Mouse (Mus musculus) lung, embryonic 14.5 days (tissue): ENCODE data around the gene Kcnma1. TPM values are rescaled to one million over a fixed set of nuclear protein-coding genes. Genes with fewer than 3 reads are reported as not detected.
A peak's percentile ranks its signal among the peaks of the same experiment; 100 is the strongest.

Experiments
- ATAC-seq: fragments of 200-750 bp; cut with Nextera tagmentation; 2 replicates; pipeline ENCODE4 v1.8.0; 2017; ENCODE audit warnings: mild to moderate bottlenecking, moderate TSS enrichment, moderate library complexity; ENCODE audit not compliant: insufficient read depth
- DNase-seq: peaks from one replicate; pipeline ENCODE4 v3.0.0-alpha.2; 2015
- H3K27ac ChIP-seq: fragments of 300-500 bp; sonication (generic); 2 replicates; pipeline ENCODE4 v1.5.1; 2014; ENCODE audit warnings: low read depth, mild to moderate bottlenecking, moderate library complexity
- H3K27me3 ChIP-seq: fragments of 300-500 bp; sonication (generic); 2 replicates; pipeline ENCODE4 v1.6.1; 2014; ENCODE audit warnings: low read length, control low read depth; ENCODE audit not compliant: insufficient read depth
- H3K36me3 ChIP-seq: fragments of 300-500 bp; sonication (generic); 2 replicates; pipeline ENCODE4 v1.6.1; 2014; ENCODE audit warnings: control low read depth; ENCODE audit not compliant: insufficient read depth
- H3K4me1 ChIP-seq: fragments of 300-500 bp; sonication (generic); 2 replicates; pipeline ENCODE4 v1.6.1; 2014; ENCODE audit warnings: antibody characterized with exemption, control low read depth; ENCODE audit not compliant: insufficient read depth
- H3K4me2 ChIP-seq: fragments of 300-500 bp; sonication (generic); 2 replicates; pipeline ENCODE4 v1.6.1; 2014; ENCODE audit warnings: mild to moderate bottlenecking
- H3K4me3 ChIP-seq: fragments of 300-500 bp; sonication (generic); 2 replicates; pipeline ENCODE4 v1.5.1; 2014; ENCODE audit warnings: low read depth, low read length
- H3K9ac ChIP-seq: fragments of 300-500 bp; sonication (generic); 2 replicates; pipeline ENCODE4 v1.6.1; 2014
- H3K9me3 ChIP-seq: fragments of 300-500 bp; sonication (generic); 2 replicates; pipeline ENCODE4 v1.6.1; 2016; ENCODE audit warnings: low read depth, low read length, control low read depth
- CTCF ChIP-seq: IDR thresholded peaks from 2 replicates; pipeline ENCODE4 v1.5.1; 2016; ENCODE audit warnings: antibody characterized with exemption, low read depth
- WGBS: fragments of 180-500 bp; shearing (Covaris S2); extraction: QIAGEN DNeasy Blood & Tissue Kit; methylation state at CpG from one replicate; pipeline ENCODE4 v1.1.7; 2014; 5-methylcytosine and 5-hydroxymethylcytosine counted together
- polyA plus RNA-seq: library from polyadenylated mRNA; unstranded; fragments of >200 nt; fragmentation: Nextera tagmentation; extraction: Ambion mirVana; gene quantifications from 2 replicates; pipeline ENCODE4 v1.2.1, GENCODE M21; 2014

The Kcnma1 gene
- polyA plus RNA-seq, 1 experiment from 2014 or later, result 1.5 TPM

DNA sequence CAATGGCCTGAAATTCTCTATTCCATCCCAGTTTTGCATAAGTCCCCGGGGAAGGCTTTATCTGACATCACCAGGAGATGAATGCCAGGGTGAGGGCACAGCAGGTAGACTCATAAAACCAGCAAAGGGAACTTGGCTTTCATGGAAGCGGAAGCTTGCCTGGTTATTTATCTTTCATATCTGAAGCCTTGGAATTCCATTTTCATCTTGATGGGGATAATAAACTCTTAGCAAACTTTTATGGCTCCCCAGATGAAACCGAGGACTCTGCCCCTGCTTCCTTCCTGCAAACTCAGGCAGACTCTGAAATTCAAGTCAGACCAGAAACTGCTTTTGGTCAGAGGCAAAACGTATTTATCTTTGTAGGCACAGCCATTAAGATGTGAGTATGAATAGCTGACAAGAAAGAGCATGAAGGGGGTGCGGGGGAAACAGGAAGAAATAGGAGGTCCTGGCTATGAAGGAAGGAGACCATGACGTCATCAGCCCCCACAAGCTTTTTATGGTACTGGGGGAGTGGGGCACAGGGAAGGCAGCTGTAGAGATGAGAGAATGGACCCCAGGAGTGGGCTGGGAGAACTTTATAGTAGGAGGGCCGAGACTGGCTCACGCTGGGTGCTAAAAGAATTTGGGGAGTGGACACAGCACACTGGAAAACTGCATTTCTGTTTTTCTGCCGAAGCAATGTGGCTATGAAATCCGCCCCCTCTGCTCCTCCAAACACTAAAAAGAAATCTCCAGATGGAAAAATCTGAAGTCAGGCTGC, 228.2 kb downstream of the Kcnma1 start:
- no peaks in the 10 kb centered on the region for H3K27me3 ChIP-seq
- H3K4me3 ChIP-seq, result no peak overlapping the region
- no peak overlapping the region for H3K27ac ChIP-seq
- ATAC-seq, result no peak
- H3K4me1 ChIP-seq, result no peaks in the 10 kb centered on the region
- no peak overlapping the region for H3K9ac ChIP-seq
- 30% methylated on average over 10 of the region's 10 CpGs for WGBS
- H3K36me3 ChIP-seq, result no peaks in the 10 kb centered on the region
- H3K9me3 ChIP-seq, result no peaks in the 10 kb centered on the region
- DNase-seq, result peak; percentile 16
- no peak for TF ChIP-seq CTCF
- no peak overlapping the region for H3K4me2 ChIP-seq

DNA sequence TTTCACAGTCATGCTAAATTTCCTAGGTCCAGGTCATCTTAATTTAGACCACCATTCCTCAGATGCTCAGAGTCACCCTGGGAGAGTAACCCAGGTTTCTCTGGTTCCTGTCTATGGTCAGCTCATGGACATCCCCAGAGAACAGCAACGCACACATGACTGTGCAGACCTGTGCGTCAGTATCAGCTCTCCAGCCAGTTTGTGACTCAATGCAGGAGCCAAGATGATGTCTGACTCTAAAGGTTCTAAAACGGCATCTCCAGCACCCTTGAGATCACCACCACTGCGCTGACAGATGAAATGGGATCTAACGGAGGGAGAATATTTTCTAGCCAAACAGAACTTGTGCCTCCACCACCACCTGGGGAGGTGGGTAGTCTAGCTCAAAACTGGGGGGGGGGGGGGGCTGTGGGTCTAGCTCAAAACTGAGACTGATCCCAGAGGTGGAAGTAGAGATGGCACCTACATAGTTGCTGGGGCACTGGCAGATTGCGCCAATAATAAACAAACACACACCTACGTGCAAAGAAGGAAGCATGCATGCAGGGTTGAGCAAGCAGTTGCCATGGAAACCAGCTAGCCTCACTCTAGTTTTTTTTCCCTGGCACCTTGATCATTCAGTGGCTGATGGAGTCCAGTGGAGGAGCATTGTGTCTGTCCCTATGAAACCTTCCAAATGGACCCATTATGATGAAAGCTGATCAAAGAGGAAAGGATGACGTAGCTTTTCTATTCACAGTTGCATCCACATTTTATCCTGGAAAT, 231.3 kb downstream of the Kcnma1 start:
- DNase-seq, result peak; percentile 32
- ATAC-seq, result no peak
- no peaks in the 10 kb centered on the region for H3K36me3 ChIP-seq
- H3K4me3 ChIP-seq, result no peak overlapping the region
- TF ChIP-seq CTCF, result no peak
- H3K9ac ChIP-seq, result no peak overlapping the region
- 69% methylated on average over 8 of the region's 8 CpGs for WGBS
- H3K27me3 ChIP-seq, result no peaks in the 10 kb centered on the region
- no peaks in the 10 kb centered on the region for H3K9me3 ChIP-seq
- no peak overlapping the region for H3K4me2 ChIP-seq
- no peaks in the 10 kb centered on the region for H3K4me1 ChIP-seq
- H3K27ac ChIP-seq, result no peak overlapping the region

GRCm38 (mm10) chr14:23774542-23774941, 239.7 kb downstream of the Kcnma1 start:
- Histone ChIP-seq H3K4me1 (no peaks in the 10 kb centered on the region), H3K27me3 (no peaks in the 10 kb centered on the region), H3K36me3 (no peaks in the 10 kb centered on the region), H3K4me2 (no peak overlapping the region), H3K9me3 (no peaks in the 10 kb centered on the region), H3K4me3 (no peak overlapping the region), H3K27ac (no peak overlapping the region), H3K9ac (no peak overlapping the region)
- ATAC-seq, result no peak
- TF ChIP-seq CTCF, result no peak
- WGBS, result 63% methylated on average over 2 of the region's 2 CpGs
- DNase-seq, result no peak

GRCm38 (mm10) chr14:23772685-23773084, 241.6 kb downstream of the Kcnma1 start:
- H3K9me3 ChIP-seq, result no peaks in the 10 kb centered on the region
- no peaks in the 10 kb centered on the region for H3K27me3 ChIP-seq
- ATAC-seq (no peak), DNase-seq (no peak)
- H3K4me2 ChIP-seq, result no peak overlapping the region
- WGBS, result 64% methylated on average over 3 of the region's 3 CpGs
- TF ChIP-seq CTCF, result no peak
- no peak overlapping the region for H3K4me3 ChIP-seq
- no peaks in the 10 kb centered on the region for H3K36me3 ChIP-seq
- no peak overlapping the region for H3K27ac ChIP-seq
- H3K4me1 ChIP-seq, result no peaks in the 10 kb centered on the region
- H3K9ac ChIP-seq, result no peak overlapping the region

DNA sequence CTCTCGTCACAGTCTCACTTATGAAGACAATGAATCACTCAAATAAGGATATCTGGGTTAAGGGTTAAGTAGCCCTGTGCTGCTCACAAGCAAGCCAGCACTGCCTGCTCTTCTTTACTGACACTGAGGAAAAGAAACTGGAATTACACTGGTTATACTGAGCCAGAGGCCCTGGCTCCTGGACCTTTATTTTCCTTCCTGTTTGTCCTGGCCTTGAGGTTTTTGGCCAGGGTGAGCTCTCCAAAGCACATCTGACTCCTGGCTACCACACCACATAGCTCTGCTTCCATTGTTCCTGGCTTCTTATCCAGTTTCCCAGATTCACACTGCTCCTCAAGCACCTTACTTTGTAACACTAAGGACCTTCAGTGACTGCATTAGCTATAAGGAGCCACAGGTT, 242.5 kb downstream of the Kcnma1 start:
- Histone ChIP-seq H3K27ac (no peak overlapping the region), H3K4me2 (no peak overlapping the region), H3K4me1 (no peaks in the 10 kb centered on the region), H3K9ac (no peak overlapping the region), H3K4me3 (no peak overlapping the region), H3K36me3 (no peaks in the 10 kb centered on the region), H3K9me3 (no peaks in the 10 kb centered on the region), H3K27me3 (no peaks in the 10 kb centered on the region)
- DNase-seq, result no peak
- no peak for ATAC-seq
- no peak for TF ChIP-seq CTCF
- 43% methylated on average over 1 of the region's 1 CpGs for WGBS

GRCm38 (mm10) chr14:23762471-23762870, 251.8 kb downstream of the Kcnma1 start:
- no peaks in the 10 kb centered on the region for H3K36me3 ChIP-seq
- TF ChIP-seq CTCF, result no peak
- no peak overlapping the region for H3K4me2 ChIP-seq
- H3K27ac ChIP-seq, result no peak overlapping the region
- ATAC-seq, result no peak
- H3K4me3 ChIP-seq, result no peak overlapping the region
- WGBS, result 77% methylated on average over 2 of the region's 2 CpGs
- H3K9me3 ChIP-seq, result no peaks in the 10 kb centered on the region
- no peak for DNase-seq
- H3K27me3 ChIP-seq, result no peaks in the 10 kb centered on the region
- H3K9ac ChIP-seq, result no peak overlapping the region
- H3K4me1 ChIP-seq, result no peaks in the 10 kb centered on the region

DNA sequence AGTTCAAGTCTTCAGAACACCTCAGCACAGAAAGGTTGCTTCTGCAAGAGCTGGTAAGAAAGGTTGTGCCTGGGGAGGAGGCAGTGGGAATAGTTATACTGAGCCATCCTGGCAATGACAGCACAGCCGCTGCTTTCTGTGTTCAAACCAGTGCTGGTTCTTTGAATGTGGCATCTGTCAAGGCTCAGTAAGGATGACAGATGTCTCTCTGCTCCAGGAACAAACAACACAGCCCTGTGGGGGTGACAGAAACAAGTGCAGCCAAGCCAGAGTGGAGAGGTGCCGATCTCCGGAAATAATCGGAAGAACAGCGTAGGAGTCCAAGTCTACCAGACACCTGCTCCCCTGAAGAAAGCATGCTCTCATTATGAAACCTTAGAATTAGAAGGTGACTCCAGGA, 254.7 kb downstream of the Kcnma1 start:
- H3K4me1 ChIP-seq, result no peaks in the 10 kb centered on the region
- H3K4me3 ChIP-seq, result no peak overlapping the region
- no peaks in the 10 kb centered on the region for H3K27me3 ChIP-seq
- H3K4me2 ChIP-seq, result no peak overlapping the region
- H3K9ac ChIP-seq, result no peak overlapping the region
- DNase-seq, result no peak
- no peak for ATAC-seq
- no peaks in the 10 kb centered on the region for H3K36me3 ChIP-seq
- no peak overlapping the region for H3K27ac ChIP-seq
- H3K9me3 ChIP-seq, result no peaks in the 10 kb centered on the region
- no peak for TF ChIP-seq CTCF
- WGBS, result 73% methylated on average over 5 of the region's 5 CpGs
